Mouse (Mus musculus): ENCODE measurements around the gene Dusp27. TPM values are rescaled to one million over a fixed set of nuclear protein-coding genes. Genes with fewer than 3 reads are reported as not detected.

The Dusp27 gene
- polyA plus RNA-seq, 1 experiment from 2014 or later = 0.69 TPM

GRCm38 (mm10) chr1:166132367-166132766, 4.6 kb upstream of the Dusp27 start:
- Histone ChIP-seq H3K4me3 (ENCODE audit: low read length) (no peak overlapping the region), H3K4me1 (ENCODE audit: insufficient read depth, low read length) (peaks cover 20% of the 10 kb centered on the region), H3K27ac (ENCODE audit: low read length) (no peak overlapping the region), H3K4me2 (replicated peaks; ENCODE audit: low read depth, low read length) (no peak overlapping the region), H3K9ac (replicated peaks; ENCODE audit: low read length) (no peak overlapping the region), H3K36me3 (ENCODE audit: insufficient read depth, low read length) (no peaks in the 10 kb centered on the region), H3K27me3 (ENCODE audit: insufficient read depth, low read length) (no peaks in the 10 kb centered on the region), H3K9me3 (ENCODE audit: low read length) (no peaks in the 10 kb centered on the region)
- ATAC-seq (ENCODE audit: low FRiP score, low TSS enrichment) = peak; percentile 33; the same call in 1 of the 2 replicates
- 57% methylated on average over 4 of the region's 4 CpGs for WGBS

- no peaks in the 10 kb centered on the region for H3K36me3 ChIP-seq (ENCODE audit: insufficient read depth, low read length)
- H3K4me1 ChIP-seq (ENCODE audit: insufficient read depth, low read length) = peaks cover 21% of the 10 kb centered on the region
- H3K9me3 ChIP-seq (ENCODE audit: low read length) = no peaks in the 10 kb centered on the region
- WGBS = 73% methylated on average over 5 of the region's 5 CpGs
- no peak within 1 kb of the TSS for H3K4me2 ChIP-seq (replicated peaks; ENCODE audit: low read depth, low read length)
- no peak for ATAC-seq (ENCODE audit: low FRiP score, low TSS enrichment)
- no peaks in the 10 kb centered on the region for H3K27me3 ChIP-seq (ENCODE audit: insufficient read depth, low read length)
- no peak within 1 kb of the TSS for H3K9ac ChIP-seq (replicated peaks; ENCODE audit: low read length)
- no peak within 1 kb of the TSS for H3K4me3 ChIP-seq (ENCODE audit: low read length)
- H3K27ac ChIP-seq (ENCODE audit: low read length) = no peak within 1 kb of the TSS
Measured at GRCm38 (mm10) chr1:166130224-166130860, 2.6 kb upstream of the Dusp27 start, which contains the start of gene Gpa33. Gpa33 (plus strand) TSS chr1:166130238.

GRCm38 (mm10) chr1:166128551-166128950, 829 bp upstream of the Dusp27 start:
- ATAC-seq (ENCODE audit: low FRiP score, low TSS enrichment) = no peak
- no peaks in the 10 kb centered on the region for H3K36me3 ChIP-seq (ENCODE audit: insufficient read depth, low read length)

GRCm38 (mm10) chr1:166126795-166127194, 927 bp downstream of the Dusp27 start:
- WGBS = 48% methylated on average over 9 of the region's 9 CpGs
- Histone ChIP-seq H3K9ac (replicated peaks; ENCODE audit: low read length) (no peak overlapping the region), H3K27ac (ENCODE audit: low read length) (no peak overlapping the region), H3K36me3 (ENCODE audit: insufficient read depth, low read length) (no peaks in the 10 kb centered on the region), H3K4me1 (ENCODE audit: insufficient read depth, low read length) (peaks cover 14% of the 10 kb centered on the region), H3K4me2 (replicated peaks; ENCODE audit: low read depth, low read length) (no peak overlapping the region), H3K4me3 (ENCODE audit: low read length) (no peak overlapping the region), H3K9me3 (ENCODE audit: low read length) (no peaks in the 10 kb centered on the region), H3K27me3 (ENCODE audit: insufficient read depth, low read length) (no peaks in the 10 kb centered on the region)
- ATAC-seq (ENCODE audit: low FRiP score, low TSS enrichment) = 0 out of 2 replicates have a peak, but pooled peaks have one; percentile 15

More at GRCm38 (mm10) chr1:166128551-166128950, 829 bp upstream of the Dusp27 start:
- Histone ChIP-seq H3K4me3 (ENCODE audit: low read length) (no peak overlapping the region), H3K27me3 (ENCODE audit: insufficient read depth, low read length) (no peaks in the 10 kb centered on the region), H3K4me2 (replicated peaks; ENCODE audit: low read depth, low read length) (no peak overlapping the region), H3K27ac (ENCODE audit: low read length) (no peak overlapping the region), H3K9ac (replicated peaks; ENCODE audit: low read length) (no peak overlapping the region), H3K9me3 (ENCODE audit: low read length) (no peaks in the 10 kb centered on the region), H3K4me1 (ENCODE audit: insufficient read depth, low read length) (peaks cover 21% of the 10 kb centered on the region)
- 91% methylated on average over 5 of the region's 5 CpGs for WGBS

GRCm38 (mm10) chr1:166126290-166126689, 1.4 kb downstream of the Dusp27 start:
- H3K4me1 ChIP-seq (ENCODE audit: insufficient read depth, low read length) = peaks cover 10% of the 10 kb centered on the region; the same call in 1 of the 2 replicates
- H3K4me3 ChIP-seq (ENCODE audit: low read length) = no peak overlapping the region
- no peaks in the 10 kb centered on the region for H3K27me3 ChIP-seq (ENCODE audit: insufficient read depth, low read length)
- H3K9ac ChIP-seq (replicated peaks; ENCODE audit: low read length) = no peak overlapping the region
- H3K27ac ChIP-seq (ENCODE audit: low read length) = no peak overlapping the region
- 82% methylated on average over 6 of the region's 6 CpGs for WGBS
- no peaks in the 10 kb centered on the region for H3K36me3 ChIP-seq (ENCODE audit: insufficient read depth, low read length)
- H3K4me2 ChIP-seq (replicated peaks; ENCODE audit: low read depth, low read length) = no peak overlapping the region
- no peak for ATAC-seq (ENCODE audit: low FRiP score, low TSS enrichment)
- no peaks in the 10 kb centered on the region for H3K9me3 ChIP-seq (ENCODE audit: low read length)

GRCm38 (mm10) chr1:166124932-166125593, 2.7 kb downstream of the Dusp27 start:
- Histone ChIP-seq H3K27ac (ENCODE audit: low read length) (no peak overlapping the region), H3K36me3 (ENCODE audit: insufficient read depth, low read length) (no peaks in the 10 kb centered on the region), H3K9ac (replicated peaks; ENCODE audit: low read length) (no peak overlapping the region), H3K27me3 (ENCODE audit: insufficient read depth, low read length) (no peaks in the 10 kb centered on the region), H3K4me3 (ENCODE audit: low read length) (no peak overlapping the region), H3K4me1 (ENCODE audit: insufficient read depth, low read length) (peaks cover 7% of the 10 kb centered on the region; the same call in 1 of the 2 replicates), H3K4me2 (replicated peaks; ENCODE audit: low read depth, low read length) (no peak overlapping the region), H3K9me3 (ENCODE audit: low read length) (no peaks in the 10 kb centered on the region)
- ATAC-seq (ENCODE audit: low FRiP score, low TSS enrichment) = no peak
- 67% methylated on average over 8 of the region's 8 CpGs for WGBS

- Histone ChIP-seq H3K4me2 (replicated peaks; ENCODE audit: low read depth, low read length) (no peak overlapping the region), H3K27ac (ENCODE audit: low read length) (no peak overlapping the region), H3K4me3 (ENCODE audit: low read length) (no peak overlapping the region), H3K36me3 (ENCODE audit: insufficient read depth, low read length) (no peaks in the 10 kb centered on the region), H3K4me1 (ENCODE audit: insufficient read depth, low read length) (peaks cover 7% of the 10 kb centered on the region; the same call in 1 of the 2 replicates), H3K9ac (replicated peaks; ENCODE audit: low read length) (no peak overlapping the region), H3K27me3 (ENCODE audit: insufficient read depth, low read length) (no peaks in the 10 kb centered on the region), H3K9me3 (ENCODE audit: low read length) (no peaks in the 10 kb centered on the region)
- no peak for ATAC-seq (ENCODE audit: low FRiP score, low TSS enrichment)
- 92% methylated on average over 8 of the region's 8 CpGs for WGBS
Measured at GRCm38 (mm10) chr1:166123751-166124150, 4.0 kb downstream of the Dusp27 start.

GRCm38 (mm10) chr1:166123045-166123444, 4.7 kb downstream of the Dusp27 start:
- Histone ChIP-seq H3K4me2 (replicated peaks; ENCODE audit: low read depth, low read length) (no peak overlapping the region), H3K27me3 (ENCODE audit: insufficient read depth, low read length) (no peaks in the 10 kb centered on the region), H3K9ac (replicated peaks; ENCODE audit: low read length) (no peak overlapping the region), H3K27ac (ENCODE audit: low read length) (no peak overlapping the region), H3K9me3 (ENCODE audit: low read length) (no peaks in the 10 kb centered on the region), H3K4me3 (ENCODE audit: low read length) (no peak overlapping the region), H3K36me3 (ENCODE audit: insufficient read depth, low read length) (no peaks in the 10 kb centered on the region), H3K4me1 (ENCODE audit: insufficient read depth, low read length) (peaks cover 7% of the 10 kb centered on the region; the same call in 1 of the 2 replicates)
- no peak for ATAC-seq (ENCODE audit: low FRiP score, low TSS enrichment)
- 100% methylated on average over 1 of the region's 1 CpGs for WGBS

- no peaks in the 10 kb centered on the region for H3K36me3 ChIP-seq (ENCODE audit: insufficient read depth, low read length)
Measured at GRCm38 (mm10) chr1:166122114-166122513, 5.6 kb downstream of the Dusp27 start.

More at GRCm38 (mm10) chr1:166122114-166122513, 5.6 kb downstream of the Dusp27 start:
- H3K4me1 ChIP-seq (ENCODE audit: insufficient read depth, low read length) = no peaks in the 10 kb centered on the region
- no peak overlapping the region for H3K27ac ChIP-seq (ENCODE audit: low read length)
- ATAC-seq (ENCODE audit: low FRiP score, low TSS enrichment) = no peak
- H3K27me3 ChIP-seq (ENCODE audit: insufficient read depth, low read length) = no peaks in the 10 kb centered on the region
- 69% methylated on average over 7 of the region's 7 CpGs for WGBS
- no peak overlapping the region for H3K4me2 ChIP-seq (replicated peaks; ENCODE audit: low read depth, low read length)
- H3K9me3 ChIP-seq (ENCODE audit: low read length) = no peaks in the 10 kb centered on the region
- H3K4me3 ChIP-seq (ENCODE audit: low read length) = no peak overlapping the region
- no peak overlapping the region for H3K9ac ChIP-seq (replicated peaks; ENCODE audit: low read length)
